Mouse (Mus musculus) embryonic facial prominence, embryonic 13.5 days (tissue): ENCODE data around the gene Ddx19a. TPM values are rescaled to one million over a fixed set of nuclear protein-coding genes. Genes with fewer than 3 reads are reported as not detected.
"Not testable (repeated sequence)": the region's sequence is repeated elsewhere in the genome, so short reads cannot be mapped to it uniquely, and the experiment has no call there.

ENCODE experiments used
- ATAC-seq: fragments of 200-750 bp; cut with Nextera tagmentation; 2 replicates; pipeline ENCODE4 v1.8.0; 2017; ENCODE audit warnings: low read depth; ENCODE audit not compliant: insufficient number of reproducible peaks, insufficient read depth, low FRiP score, low TSS enrichment
- H3K27ac ChIP-seq: fragments of 300-500 bp; sonication (generic); 2 replicates; pipeline ENCODE4 v1.5.1; 2015; ENCODE audit warnings: moderate library complexity, mild to moderate bottlenecking, inconsistent platforms
- H3K27me3 ChIP-seq: fragments of 300-500 bp; sonication (generic); 2 replicates; pipeline ENCODE4 v1.6.1; 2015; ENCODE audit warnings: mild to moderate bottlenecking, inconsistent platforms
- H3K36me3 ChIP-seq: fragments of 300-500 bp; sonication (generic); 2 replicates; pipeline ENCODE4 v1.6.1; 2015; ENCODE audit warnings: mild to moderate bottlenecking, inconsistent platforms
- H3K4me1 ChIP-seq: fragments of 300-500 bp; sonication (generic); 2 replicates; pipeline ENCODE4 v1.6.1; 2015; ENCODE audit warnings: inconsistent platforms
- H3K4me2 ChIP-seq: fragments of 300-500 bp; sonication (generic); 2 replicates; pipeline ENCODE4 v1.6.1; 2015; ENCODE audit warnings: moderate library complexity, mild to moderate bottlenecking, inconsistent platforms
- H3K4me3 ChIP-seq: fragments of 300-500 bp; sonication (generic); 2 replicates; pipeline ENCODE4 v1.5.1; 2015; ENCODE audit warnings: mild to moderate bottlenecking, inconsistent platforms
- H3K9ac ChIP-seq: fragments of 300-500 bp; sonication (generic); 2 replicates; pipeline ENCODE4 v1.6.1; 2015; ENCODE audit warnings: mild to moderate bottlenecking, inconsistent platforms
- H3K9me3 ChIP-seq: fragments of 300-500 bp; sonication (generic); 2 replicates; pipeline ENCODE4 v1.6.1; 2016; ENCODE audit warnings: inconsistent platforms
- WGBS: fragments of 180-500 bp; shearing (Covaris S2); methylation state at CpG from one replicate; pipeline ENCODE4 v1.1.7; 2015; ENCODE audit warnings: mixed read lengths; 5-methylcytosine and 5-hydroxymethylcytosine counted together
- polyA plus RNA-seq: library from polyadenylated mRNA; unstranded; fragments of >200 nt; fragmentation: Nextera tagmentation; extraction: Ambion mirVana; gene quantifications from 2 replicates; pipeline ENCODE4 v1.2.1, GENCODE M21; 2015

The Ddx19a gene
- polyA plus RNA-seq, 1 experiment from 2014 or later: 15.6 TPM

- Histone ChIP-seq H3K9ac (no peak overlapping the region), H3K4me1 (peaks cover 15% of the 10 kb centered on the region), H3K4me3 (no peak overlapping the region), H3K27me3 (no peaks in the 10 kb centered on the region), H3K4me2 (no peak overlapping the region), H3K27ac (no peak overlapping the region), H3K36me3 (peaks cover 75% of the 10 kb centered on the region), H3K9me3 (no peaks in the 10 kb centered on the region)
- 80% methylated on average over 9 of the region's 9 CpGs for WGBS
- ATAC-seq: no peak
Measured at GRCm38 (mm10) chr8:110967326-110967725, 30.3 kb downstream of the Ddx19a start.

GRCm38 (mm10) chr8:110966586-110966985 is 31.0 kb downstream of the Ddx19a start:
- no peaks in the 10 kb centered on the region for H3K9me3 ChIP-seq
- no peak for ATAC-seq
- H3K9ac ChIP-seq: no peak overlapping the region
- no peak overlapping the region for H3K27ac ChIP-seq
- WGBS: 90% methylated on average over 8 of the region's 8 CpGs
- H3K4me1 ChIP-seq: peaks cover 15% of the 10 kb centered on the region
- no peak overlapping the region for H3K4me2 ChIP-seq
- no peak overlapping the region for H3K4me3 ChIP-seq
- H3K27me3 ChIP-seq: no peaks in the 10 kb centered on the region
- peaks cover 76% of the 10 kb centered on the region for H3K36me3 ChIP-seq

DNA sequence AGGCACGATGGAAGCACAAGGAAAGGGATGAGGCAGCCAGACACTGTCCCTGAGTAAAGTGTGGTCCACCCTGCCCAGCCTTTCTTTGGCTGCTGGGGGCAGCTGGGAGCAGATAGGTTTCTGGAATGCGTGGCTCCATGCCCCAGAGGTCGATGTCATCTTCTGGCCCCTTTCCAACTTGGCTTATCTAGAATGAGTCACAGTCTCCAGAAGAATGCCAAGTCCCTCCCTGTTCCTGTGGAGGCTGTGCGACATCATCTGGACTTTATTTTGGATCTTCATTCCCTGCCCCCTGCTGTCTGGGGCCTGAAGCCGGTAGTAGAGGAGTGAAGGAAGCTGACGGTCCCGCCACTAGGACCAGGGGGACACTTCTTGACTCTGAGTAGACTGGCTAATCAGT is 32.0 kb downstream of the Ddx19a start:
- Histone ChIP-seq H3K4me3 (no peak overlapping the region), H3K27ac (no peak overlapping the region), H3K36me3 (peaks cover 71% of the 10 kb centered on the region), H3K27me3 (no peaks in the 10 kb centered on the region), H3K9ac (no peak overlapping the region), H3K4me2 (no peak overlapping the region), H3K4me1 (peaks cover 11% of the 10 kb centered on the region), H3K9me3 (no peaks in the 10 kb centered on the region)
- no peak for ATAC-seq
- WGBS: 45% methylated on average over 7 of the region's 7 CpGs

- Histone ChIP-seq H3K4me1 (peaks cover 6% of the 10 kb centered on the region; the same call in 1 of the 2 replicates), H3K4me2 (no peak overlapping the region), H3K36me3 (peaks cover 75% of the 10 kb centered on the region), H3K9me3 (no peaks in the 10 kb centered on the region), H3K27ac (no peak overlapping the region), H3K4me3 (no peak overlapping the region), H3K9ac (no peak overlapping the region), H3K27me3 (no peaks in the 10 kb centered on the region)
- WGBS: 86% methylated on average over 7 of the region's 7 CpGs
- no peak for ATAC-seq
Measured at GRCm38 (mm10) chr8:110964666-110965065, 32.9 kb downstream of the Ddx19a start.

- H3K36me3 ChIP-seq: peaks cover 84% of the 10 kb centered on the region
Measured at GRCm38 (mm10) chr8:110963051-110963450, 34.5 kb downstream of the Ddx19a start.

DNA sequence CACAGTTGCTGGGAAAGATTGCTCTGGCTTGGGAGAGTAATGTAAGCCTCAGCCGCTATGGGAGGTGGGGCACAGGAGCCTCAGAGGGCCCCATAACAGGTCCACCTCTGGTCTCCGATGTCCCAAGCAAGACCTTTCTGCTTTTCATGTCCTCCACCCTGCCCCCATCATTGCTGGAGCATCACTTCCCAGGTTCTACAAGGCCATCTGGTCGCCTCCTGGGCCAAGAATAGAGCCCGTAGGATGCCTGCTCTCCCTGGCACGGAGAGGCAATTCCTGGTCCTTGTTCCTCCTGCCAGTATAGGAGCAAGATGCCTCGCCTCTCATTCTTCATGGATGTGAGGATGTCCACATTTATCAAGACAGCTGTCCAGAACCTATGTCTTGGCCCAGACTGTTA is 37.7 kb downstream of the Ddx19a start:
- ATAC-seq: no peak
- Histone ChIP-seq H3K9me3 (no peaks in the 10 kb centered on the region), H3K9ac (no peak overlapping the region), H3K36me3 (peaks cover 71% of the 10 kb centered on the region), H3K27me3 (no peaks in the 10 kb centered on the region), H3K4me2 (no peak overlapping the region), H3K27ac (no peak overlapping the region), H3K4me1 (0 out of 2 replicates have a peak, but pooled peaks cover 1% of the 10 kb centered on the region), H3K4me3 (no peak overlapping the region)
- WGBS: 94% methylated on average over 6 of the region's 6 CpGs

More at GRCm38 (mm10) chr8:110963051-110963450, 34.5 kb downstream of the Ddx19a start:
- no peak overlapping the region for H3K9ac ChIP-seq
- H3K9me3 ChIP-seq: no peaks in the 10 kb centered on the region
- H3K4me2 ChIP-seq: no peak overlapping the region
- no peak overlapping the region for H3K4me3 ChIP-seq
- no peaks in the 10 kb centered on the region for H3K27me3 ChIP-seq
- 92% methylated on average over 2 of the region's 2 CpGs for WGBS
- H3K4me1 ChIP-seq: peaks cover 6% of the 10 kb centered on the region; the same call in 1 of the 2 replicates
- no peak overlapping the region for H3K27ac ChIP-seq
- no peak for ATAC-seq

DNA sequence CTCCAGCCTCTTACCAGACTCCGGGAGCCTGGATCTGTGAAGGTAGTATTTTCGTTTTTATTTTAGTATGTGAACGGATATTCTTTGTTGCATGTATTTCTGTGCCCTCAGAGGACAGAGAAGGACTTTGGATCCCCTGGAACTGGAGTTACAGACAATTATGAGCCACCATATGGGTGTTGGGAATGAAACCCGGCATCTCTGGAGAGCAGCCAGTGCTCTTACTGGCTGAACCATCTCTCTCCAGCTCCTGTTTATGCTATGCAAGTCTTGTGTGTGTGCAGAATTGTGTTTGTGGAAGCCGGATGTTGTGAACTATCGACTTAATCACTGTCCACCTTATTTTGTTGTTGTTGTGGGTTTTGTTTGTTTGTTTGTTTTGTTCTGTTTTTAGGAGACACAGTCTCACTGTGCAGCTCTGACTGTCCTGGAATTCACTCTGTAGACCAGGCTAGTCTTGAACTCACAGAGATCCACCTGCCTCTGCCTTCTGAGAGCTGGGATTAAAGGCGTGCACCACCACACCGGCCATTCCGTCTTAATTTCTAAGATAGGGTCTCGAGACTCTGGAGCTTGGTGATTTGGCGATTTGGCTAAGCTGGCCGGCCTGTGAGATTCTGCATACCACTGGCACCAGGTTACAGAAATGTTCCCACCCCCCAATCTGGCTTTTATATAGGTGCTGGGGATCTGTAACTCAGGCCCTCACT is 38.4 kb downstream of the Ddx19a start:
- 94% methylated on average over 12 of the region's 12 CpGs for WGBS
- Histone ChIP-seq H3K27me3 (no peaks in the 10 kb centered on the region), H3K4me1 (0 out of 2 replicates have a peak, but pooled peaks cover 3% of the 10 kb centered on the region), H3K4me3 (no peak overlapping the region), H3K27ac (no peak overlapping the region), H3K36me3 (peaks cover 67% of the 10 kb centered on the region), H3K9ac (no peak overlapping the region), H3K4me2 (no peak overlapping the region), H3K9me3 (no peaks in the 10 kb centered on the region)
- ATAC-seq: no peak

DNA sequence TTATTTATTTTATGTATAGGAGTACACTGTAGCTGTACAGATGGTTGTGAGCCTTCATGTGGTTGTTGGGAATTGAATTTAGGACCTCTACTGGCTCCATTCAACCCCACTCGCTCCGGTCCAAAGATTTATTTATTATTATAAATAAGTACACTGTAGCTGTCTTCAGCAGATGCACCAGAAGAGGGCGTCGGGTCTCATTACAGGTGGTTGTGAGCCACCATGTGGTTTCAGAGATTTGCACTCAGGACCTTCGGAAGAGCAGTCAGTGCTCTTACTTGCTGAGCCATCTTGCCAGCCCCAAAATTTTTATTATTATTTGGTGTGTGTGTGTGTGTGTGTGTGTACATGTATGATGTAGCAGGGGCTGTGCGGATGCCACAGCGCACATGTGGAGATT is 39.0 kb downstream of the Ddx19a start:
- not testable (repeated sequence) for H3K27me3 ChIP-seq, ATAC-seq, H3K4me3 ChIP-seq, H3K4me1 ChIP-seq, H3K27ac ChIP-seq, H3K9me3 ChIP-seq, H3K9ac ChIP-seq, H3K4me2 ChIP-seq
- 91% methylated on average over 7 of the region's 7 CpGs for WGBS
- peaks cover 67% of the 10 kb centered on the region for H3K36me3 ChIP-seq

DNA sequence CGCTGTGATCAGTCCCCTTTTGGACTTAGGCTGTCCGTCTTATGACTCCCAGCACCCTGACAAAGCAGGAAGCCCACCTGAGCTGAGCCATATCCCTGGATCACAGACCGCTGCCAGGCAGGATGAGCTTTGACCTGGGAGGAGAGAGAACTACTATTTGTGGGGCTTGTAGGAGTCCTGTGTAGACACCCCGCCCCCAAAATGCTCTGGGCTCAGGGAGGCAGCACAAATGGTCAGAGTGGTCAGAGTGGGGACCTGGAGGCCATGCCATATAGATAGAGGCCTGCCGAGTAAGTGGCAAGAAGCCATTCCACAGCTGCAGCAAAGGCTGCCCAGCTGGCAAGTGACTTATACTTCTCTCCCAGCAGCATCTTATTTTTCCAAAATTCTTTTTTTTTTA is 39.5 kb downstream of the Ddx19a start:
- H3K27ac ChIP-seq: no peak overlapping the region
- WGBS: 93% methylated on average over 5 of the region's 5 CpGs
- H3K4me2 ChIP-seq: no peak overlapping the region
- H3K27me3 ChIP-seq: no peaks in the 10 kb centered on the region
- no peak overlapping the region for H3K4me3 ChIP-seq
- ATAC-seq: no peak
- no peak overlapping the region for H3K9ac ChIP-seq
- H3K4me1 ChIP-seq: 0 out of 2 replicates have a peak, but pooled peaks cover 3% of the 10 kb centered on the region
- no peaks in the 10 kb centered on the region for H3K9me3 ChIP-seq
- H3K36me3 ChIP-seq: peaks cover 67% of the 10 kb centered on the region

GRCm38 (mm10) chr8:110957471-110957870 is 40.1 kb downstream of the Ddx19a start:
- H3K4me3 ChIP-seq: no peak overlapping the region
- no peak overlapping the region for H3K27ac ChIP-seq
- 92% methylated on average over 19 of the region's 19 CpGs for WGBS
- no peak overlapping the region for H3K4me2 ChIP-seq
- 0 out of 2 replicates have a peak, but pooled peaks cover 3% of the 10 kb centered on the region for H3K4me1 ChIP-seq
- no peak overlapping the region for H3K9ac ChIP-seq
- ATAC-seq: no peak
- no peaks in the 10 kb centered on the region for H3K9me3 ChIP-seq
- no peaks in the 10 kb centered on the region for H3K27me3 ChIP-seq
- H3K36me3 ChIP-seq: peaks cover 61% of the 10 kb centered on the region

GRCm38 (mm10) chr8:110956619-110957450 is 40.8 kb downstream of the Ddx19a start:
- Histone ChIP-seq H3K27ac (no peak overlapping the region), H3K4me2 (no peak overlapping the region), H3K9ac (no peak overlapping the region), H3K36me3 (peaks cover 57% of the 10 kb centered on the region), H3K4me1 (0 out of 2 replicates have a peak, but pooled peaks cover 3% of the 10 kb centered on the region), H3K27me3 (no peaks in the 10 kb centered on the region), H3K9me3 (no peaks in the 10 kb centered on the region), H3K4me3 (no peak overlapping the region)
- no peak for ATAC-seq
- WGBS: 88% methylated on average over 15 of the region's 15 CpGs

DNA sequence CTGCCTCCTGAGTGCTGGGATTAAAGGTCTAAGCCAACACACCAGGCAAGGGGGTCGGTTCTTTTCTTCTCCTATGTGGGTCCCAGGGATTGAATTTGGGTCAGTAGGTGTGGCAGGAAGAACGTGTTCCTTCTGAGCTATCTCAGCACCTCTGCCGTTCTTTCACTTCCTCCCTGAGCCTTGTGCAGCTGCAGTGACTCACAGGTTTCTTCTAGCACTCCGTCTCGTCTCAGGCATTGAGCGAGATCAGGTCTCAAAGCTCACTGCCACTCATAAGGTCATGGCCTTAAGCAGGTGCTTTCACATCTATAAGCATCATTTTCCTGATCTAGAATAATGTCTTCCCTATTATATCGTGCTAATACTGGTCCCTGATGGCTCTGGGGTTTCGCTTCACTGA is 42.8 kb downstream of the Ddx19a start:
- Histone ChIP-seq H3K36me3 (peaks cover 43% of the 10 kb centered on the region), H3K4me2 (no peak overlapping the region), H3K9ac (no peak overlapping the region), H3K4me1 (peaks cover 9% of the 10 kb centered on the region; the same call in 1 of the 2 replicates), H3K27me3 (no peaks in the 10 kb centered on the region), H3K27ac (no peak overlapping the region), H3K9me3 (no peaks in the 10 kb centered on the region), H3K4me3 (no peak overlapping the region)
- no peak for ATAC-seq
- 69% methylated on average over 8 of the region's 8 CpGs for whole genome bisulfite sequencing
